Mouse (Mus musculus): ENCODE data around the gene Rbp1.

The Rbp1 gene

GRCm38 (mm10) chr9:98425351-98425880 lies 2.7 kb downstream of the Rbp1 start:
- no peak for DNase-seq

DNA sequence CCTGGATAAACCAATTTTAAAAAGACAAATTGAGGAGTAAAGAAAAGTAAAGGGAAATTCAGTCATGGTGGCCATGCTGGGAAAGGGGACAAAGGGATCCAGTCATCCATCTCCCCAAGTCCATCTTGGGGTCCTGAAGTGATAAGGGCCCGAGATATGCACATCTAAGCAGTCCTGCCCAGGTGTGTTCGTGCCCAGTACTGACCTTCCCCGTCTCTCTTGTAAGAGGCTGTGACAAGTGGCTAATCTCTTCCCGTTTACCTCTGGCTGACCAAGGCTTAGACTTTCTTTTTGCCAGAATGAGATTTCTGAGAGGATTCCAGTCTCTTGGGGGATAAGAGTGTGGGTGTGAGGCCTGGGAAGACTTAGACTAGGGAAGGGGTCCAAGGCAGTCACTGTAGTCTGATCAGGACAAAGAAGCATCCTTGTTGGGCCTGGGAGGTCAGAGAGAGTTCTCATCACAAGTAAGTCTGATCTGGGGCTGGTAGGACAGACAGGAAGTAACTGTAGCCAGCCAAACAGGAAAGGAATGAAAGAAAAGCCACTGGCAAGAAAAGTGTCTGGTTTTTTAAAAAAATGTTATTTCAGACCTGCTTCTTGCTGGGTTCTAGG lies 5.3 kb downstream of the Rbp1 start:
- no peak for DNase-seq

GRCm38 (mm10) chr9:98428783-98429182 lies 6.0 kb downstream of the Rbp1 start:
- no peak for DNase-seq

GRCm38 (mm10) chr9:98429806-98430205 lies 7.0 kb downstream of the Rbp1 start:
- DNase-seq: no peak

DNA sequence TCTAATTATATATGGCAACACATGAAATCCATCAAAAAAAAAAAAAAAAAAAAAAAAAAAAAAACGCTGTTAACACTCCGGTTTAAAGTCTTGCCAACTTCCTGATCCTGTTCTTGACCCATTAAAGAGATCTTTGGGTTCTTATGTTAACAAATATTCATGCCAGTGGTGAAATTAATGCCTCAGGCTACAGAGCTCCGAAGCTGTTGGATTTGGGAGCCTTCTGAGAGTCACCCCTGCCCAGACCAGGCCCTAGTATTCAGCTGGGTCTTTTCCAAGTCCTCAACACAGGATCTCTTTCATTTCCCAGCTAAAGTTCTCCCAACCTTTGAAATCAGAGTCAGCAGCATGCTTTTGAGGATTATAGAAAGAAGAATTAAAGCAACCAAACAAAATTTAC lies 7.8 kb downstream of the Rbp1 start:
- DNase-seq: no peak

DNA sequence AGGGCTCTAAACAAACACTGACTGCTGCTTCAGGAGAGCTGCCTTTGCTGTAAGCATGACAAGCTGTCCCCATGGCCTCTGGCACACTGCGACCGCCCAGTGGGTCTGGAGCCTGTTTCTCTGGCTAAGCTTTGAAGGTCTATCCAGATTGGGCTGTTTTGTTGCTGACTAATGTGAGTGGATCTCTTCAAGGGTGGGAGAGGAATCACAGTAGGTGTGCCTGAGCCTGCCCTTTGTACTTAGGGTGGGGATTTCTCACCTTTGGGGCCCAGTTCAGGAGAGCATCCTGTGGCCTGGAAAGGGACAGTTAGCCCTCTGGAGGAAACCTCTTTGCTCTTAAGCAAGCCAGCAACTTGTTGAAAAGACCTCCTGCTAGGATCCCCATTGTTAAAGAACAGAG lies 10.3 kb downstream of the Rbp1 start:
- DNase-seq: no peak

DNA sequence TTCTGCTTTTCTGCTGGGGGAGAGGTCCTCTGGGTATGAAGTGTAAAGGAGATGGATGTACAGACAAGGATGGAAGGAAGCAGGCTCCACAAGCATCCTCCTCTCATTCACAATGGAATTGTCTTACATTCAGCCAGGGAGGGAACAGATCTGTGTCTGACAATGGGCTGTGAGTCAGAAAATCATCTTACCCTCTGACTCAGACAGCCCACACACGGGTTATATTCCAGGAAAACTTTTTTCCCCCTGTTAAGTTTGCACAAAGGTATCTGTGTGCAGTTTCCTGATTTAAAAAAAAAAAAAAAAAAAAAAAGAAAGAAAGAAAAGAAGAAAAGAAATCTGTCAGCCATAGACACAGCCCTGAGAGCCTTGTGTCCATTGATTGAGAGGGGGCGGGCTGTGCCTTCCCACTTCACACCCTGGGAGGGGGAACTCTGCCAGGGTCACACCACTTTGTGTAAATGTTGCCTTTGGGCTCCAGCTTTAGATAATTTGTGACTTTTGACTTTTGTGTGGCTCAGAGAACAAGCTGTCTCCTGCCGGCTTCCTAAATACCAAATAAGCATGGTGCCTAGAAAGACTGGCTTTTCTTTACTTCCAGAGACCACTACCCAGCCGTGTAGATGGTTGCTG lies 11.3 kb downstream of the Rbp1 start:
- DNase-seq: no peak

GRCm38 (mm10) chr9:98437819-98438218 lies 15.1 kb downstream of the Rbp1 start:
- DNase-seq: no peak

DNA sequence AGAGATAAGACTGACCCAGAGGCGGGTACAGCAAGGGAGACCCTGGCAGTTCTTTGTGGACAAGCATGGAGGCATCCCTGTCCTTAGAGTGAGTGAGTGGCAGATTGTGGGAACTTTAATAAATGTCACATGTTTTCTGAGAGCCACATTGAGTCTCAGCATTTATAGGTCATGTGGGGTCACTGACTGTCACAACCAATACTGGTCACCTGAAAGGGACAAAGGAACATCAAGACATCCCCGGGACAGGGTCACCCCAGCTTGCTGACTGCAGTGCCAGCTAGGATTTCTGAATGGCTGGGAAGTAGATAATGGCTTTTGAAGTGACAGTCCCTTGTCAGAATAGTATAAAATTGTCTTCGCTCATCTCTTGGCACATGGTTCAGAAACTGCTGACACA lies 16.3 kb downstream of the Rbp1 start:
- no peak for DNase-seq

GRCm38 (mm10) chr9:98442638-98443037 lies 19.9 kb downstream of the Rbp1 start:
- DNase-seq: no peak

- no peak for DNase-seq
Measured at GRCm38 (mm10) chr9:98445359-98446149, 22.8 kb downstream of the Rbp1 start.

DNA sequence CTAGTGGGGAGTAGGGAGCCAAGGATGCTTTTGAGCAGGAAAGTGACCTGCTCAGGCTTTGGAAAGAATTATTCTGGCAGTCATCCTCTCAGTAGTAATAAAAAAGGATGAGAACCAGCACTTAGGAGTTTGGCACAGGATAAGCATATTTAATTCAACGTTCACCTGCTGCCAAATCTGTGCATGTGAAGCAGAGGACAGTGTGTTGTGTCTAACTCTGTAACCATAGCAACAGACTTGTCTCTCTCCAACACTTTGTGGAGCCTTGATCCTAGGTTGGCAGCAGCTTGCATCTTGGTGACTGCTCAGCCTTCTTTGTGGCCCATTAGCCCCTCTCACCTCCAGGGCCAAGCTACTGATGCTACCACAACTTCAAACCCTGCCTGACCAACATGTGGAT lies 28.2 kb downstream of the Rbp1 start:
- no peak for DNase-seq

DNA sequence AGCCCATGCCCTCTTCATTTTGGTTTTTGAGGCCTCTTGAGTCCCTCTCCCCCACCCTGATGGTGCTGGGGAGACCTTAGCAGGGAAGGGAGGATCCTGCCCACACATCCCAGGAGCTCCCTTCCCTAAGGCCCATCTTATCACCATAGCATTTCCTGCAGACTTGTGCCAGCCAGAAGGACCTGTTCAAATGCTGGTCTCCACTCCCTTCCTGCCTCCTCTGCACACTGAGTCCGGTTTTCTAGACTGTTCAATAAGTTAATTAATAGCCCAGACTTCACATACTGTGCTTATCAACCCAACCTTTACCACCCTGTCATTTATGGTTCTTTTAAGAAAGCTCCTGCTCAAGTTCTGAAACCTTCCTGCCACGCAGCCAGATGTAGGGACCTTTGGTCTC lies 43.9 kb downstream of the Rbp1 start:
- no peak for DNase-seq

DNA sequence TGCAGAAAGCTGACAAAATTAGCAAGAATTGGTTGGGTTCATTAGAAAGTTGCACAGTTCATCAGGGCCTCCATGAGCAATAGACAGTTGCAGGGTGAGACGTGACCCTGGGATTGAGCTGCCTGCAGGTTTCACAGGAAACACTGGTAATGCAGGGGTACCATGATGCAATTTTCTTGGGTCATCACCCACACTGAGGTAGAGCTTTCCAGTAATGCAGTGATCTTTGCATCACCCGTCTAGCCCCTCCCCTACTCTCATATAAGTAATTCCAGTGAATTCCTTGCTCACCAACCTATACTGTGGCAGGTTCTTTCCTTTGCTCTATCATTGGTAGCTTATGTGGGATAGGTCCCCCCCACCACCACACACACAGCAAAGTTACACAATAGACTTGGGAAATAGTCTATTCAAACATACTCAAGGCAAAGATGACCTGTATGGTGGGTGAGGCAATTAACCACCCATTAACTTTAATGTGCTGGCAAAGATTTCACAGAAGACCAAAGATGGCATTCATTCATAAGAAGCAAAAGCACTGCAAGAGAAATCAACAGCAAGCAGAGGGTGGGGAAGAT lies 57.5 kb downstream of the Rbp1 start:
- DNase-seq: no peak

DNA sequence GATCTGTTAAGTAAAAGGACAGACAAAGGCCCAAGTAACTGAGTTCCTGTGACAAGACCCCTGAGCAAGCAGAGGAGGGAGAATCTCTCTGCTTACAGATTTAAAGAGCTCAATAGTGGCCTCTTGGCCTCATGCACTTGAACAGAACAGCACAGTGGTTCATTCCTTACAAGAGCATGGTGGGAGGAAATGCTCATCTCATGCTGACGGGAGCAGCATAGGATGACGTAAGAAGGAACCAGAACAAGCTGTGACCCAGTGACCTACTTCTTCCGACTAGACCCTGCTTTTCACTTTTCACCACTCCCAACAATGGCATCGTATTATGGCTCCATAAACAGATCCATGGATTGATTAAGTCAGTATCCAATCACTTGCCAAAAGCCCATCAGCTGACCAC lies 59.5 kb downstream of the Rbp1 start:
- no peak for DNase-seq

DNA sequence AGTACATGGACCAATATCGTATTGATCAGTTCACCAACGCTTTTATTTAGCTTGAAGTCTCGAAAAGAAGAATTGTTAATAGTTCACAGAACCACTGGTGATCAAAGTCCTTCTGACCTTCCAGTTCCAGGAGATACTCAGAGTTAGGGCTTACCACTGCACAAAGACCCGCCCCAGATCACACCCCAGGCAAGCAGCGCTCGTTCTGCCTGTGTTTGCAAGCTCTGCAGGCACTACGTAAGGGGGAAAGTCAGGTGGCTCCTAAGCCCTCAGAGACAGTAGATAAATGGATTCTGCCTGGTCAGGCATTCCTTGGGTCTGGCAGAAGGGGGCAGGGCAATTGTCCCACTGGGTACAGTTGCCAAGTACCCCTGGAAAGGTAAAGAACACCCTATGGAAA lies 62.3 kb downstream of the Rbp1 start:
- DNase-seq: no peak

- no peak for DNase-seq
Measured at GRCm38 (mm10) chr9:98485815-98486214, 63.1 kb downstream of the Rbp1 start, which contains the start of gene Rbp2. Gene Rbp2 (plus strand): TSS chr9:98486115.

GRCm38 (mm10) chr9:98487273-98487672 lies 64.5 kb downstream of the Rbp1 start:
- no peak for DNase-seq

GRCm38 (mm10) chr9:98489532-98489931 lies 66.8 kb downstream of the Rbp1 start:
- DNase-seq: no peak

GRCm38 (mm10) chr9:98490128-98490527 lies 67.4 kb downstream of the Rbp1 start:
- DNase-seq: no peak

DNA sequence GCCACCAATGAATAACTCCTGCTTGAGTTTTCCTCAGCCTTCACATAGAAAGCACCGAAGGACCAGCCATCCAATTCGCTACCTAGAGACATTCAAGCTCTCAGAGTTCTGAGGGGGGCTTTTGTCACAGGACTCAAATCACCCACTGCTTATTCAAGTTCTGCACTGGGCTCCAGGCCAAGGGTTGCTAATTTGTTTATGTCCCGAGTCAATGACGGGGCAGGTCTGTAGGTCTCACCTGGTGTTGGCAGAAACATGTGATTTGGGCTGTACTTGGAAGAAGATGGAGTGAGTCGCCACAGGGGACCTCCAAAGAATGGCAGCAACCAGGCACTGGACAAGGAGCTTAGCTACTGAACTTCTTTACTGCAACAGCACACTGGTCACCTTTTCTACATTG lies 68.3 kb downstream of the Rbp1 start:
- no peak for DNase-seq

DNA sequence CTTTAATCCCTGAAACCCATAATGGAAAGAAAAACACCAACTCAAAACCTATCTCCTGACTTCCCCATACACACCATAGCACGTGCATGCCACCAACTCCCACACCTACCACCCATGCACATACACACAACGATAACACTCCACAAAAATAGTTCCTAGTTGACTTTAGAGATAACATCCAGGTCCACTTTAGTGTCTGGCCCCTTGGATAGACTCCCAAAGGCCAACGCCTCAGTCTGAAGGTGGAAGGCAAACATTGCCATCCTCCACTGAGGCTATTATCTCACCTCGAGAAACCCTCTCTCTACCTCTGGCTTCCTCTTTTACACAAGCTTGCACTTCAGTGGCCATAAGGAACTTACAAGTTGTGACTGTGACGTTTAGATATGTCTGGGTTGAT lies 69.5 kb downstream of the Rbp1 start:
- DNase-seq: no peak

DNA sequence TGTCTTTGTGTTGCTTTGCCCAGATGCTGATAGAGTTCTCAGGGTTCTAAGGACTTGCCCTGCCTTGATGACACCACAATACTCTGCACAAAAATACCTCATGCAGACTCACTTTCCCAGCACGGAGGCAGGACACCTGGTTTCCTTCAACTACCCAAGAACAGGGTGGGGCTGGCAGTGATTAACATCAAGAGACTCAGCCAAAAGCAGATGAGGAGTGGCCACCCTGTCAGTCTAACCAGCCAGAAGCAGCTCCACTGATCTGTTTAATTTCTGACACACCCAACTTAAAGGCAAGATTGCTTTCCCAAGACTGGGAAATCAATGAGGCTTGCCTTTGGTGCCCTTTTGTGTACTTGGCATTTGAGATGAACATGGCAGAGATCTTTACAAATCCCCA lies 70.1 kb downstream of the Rbp1 start:
- DNase-seq: no peak

Data from cerebellum, postnatal 36 days (tissue).